Comparison of ENCODE assay signal across 11 mouse cellular contexts in genomic region chr6:38081727-38082341, GRCm38 (mm10). TPM values are rescaled to one million over a fixed set of nuclear protein-coding genes. Genes with fewer than 3 reads are reported as not detected.
DNase-seq lines count a peak whose midpoint lies in the region; ATAC-seq and TF ChIP-seq lines count a peak whose summit lies in the region.
"Had no signal": no experiment of that assay in that cellular context is flagged by ENCODE, and none has a peak within 500 bp of the region (broad histone marks: within the 10 kb centered on the region; RNA-seq: fewer than 3 reads in every experiment).

No protein-coding gene starts in this region.

- no peaks in the 10 kb centered on the region for H3K36me3 ChIP-seq in heart, postnatal 0 days (replicated peaks; ENCODE audit: control insufficient read depth, insufficient read depth, low read length)
- H3K36me3 ChIP-seq in liver, embryonic 15.5 days (replicated peaks), result no peaks in the 10 kb centered on the region
- no peaks in the 10 kb centered on the region for H3K36me3 ChIP-seq in neural tube, embryonic 15.5 days

- no peak overlapping the region for H3K4me3 ChIP-seq in heart, postnatal 0 days (ENCODE audit: low read depth, low read length)
- H3K4me3 ChIP-seq in liver, embryonic 15.5 days (replicated peaks), result no peak overlapping the region
- no peak overlapping the region for H3K4me3 ChIP-seq in neural tube, embryonic 15.5 days (replicated peaks)

- H3K4me2 ChIP-seq in heart, postnatal 0 days (ENCODE audit: low read depth, low read length), result no peak overlapping the region
- H3K4me2 ChIP-seq in liver, embryonic 15.5 days, result no peak overlapping the region
- no peak overlapping the region for H3K4me2 ChIP-seq in neural tube, embryonic 15.5 days

- peak; percentile 12 for DNase-seq in urinary bladder, postnatal 25 days (ENCODE audit: low spot score)
- no peak for DNase-seq in urinary bladder, adult 2 months (ENCODE audit: low spot score)
- DNase-seq in heart, postnatal 0 days (ENCODE audit: low spot score), result peak; percentile 47
- DNase-seq in frontal cortex, postnatal 36 days (ENCODE audit: low spot score in 2 of 2), result no peak
- DNase-seq in right cerebral cortex, postnatal 36 days (ENCODE audit: low spot score in 2 of 2), result no peak
- DNase-seq in left cerebral cortex, adult 8-10 months (ENCODE audit: low spot score in 2 of 2), result no peak

- ATAC-seq in heart, postnatal 0 days (ENCODE audit: insufficient read depth, low read depth), result peak; percentile 70
- peak; percentile 58 for ATAC-seq in liver, embryonic 15.5 days (ENCODE audit: insufficient read depth)
- no peak for ATAC-seq in neural tube, embryonic 15.5 days (ENCODE audit: low FRiP score)

- no peak for TF ChIP-seq EP300 in heart, postnatal 0 days (IDR thresholded peaks at IDR 0.05; ENCODE audit: low read depth)

- no peaks in the 10 kb centered on the region for H3K27me3 ChIP-seq in heart, postnatal 0 days (ENCODE audit: control insufficient read depth, insufficient read depth, low read length)
- no peaks in the 10 kb centered on the region for H3K27me3 ChIP-seq in liver, embryonic 15.5 days
- H3K27me3 ChIP-seq in neural tube, embryonic 15.5 days (replicated peaks), result no peaks in the 10 kb centered on the region

- H3K4me1 ChIP-seq in heart, postnatal 0 days (ENCODE audit: control insufficient read depth, insufficient read depth), result peaks cover 15% of the 10 kb centered on the region; the same call in 1 of the 2 replicates
- no peaks in the 10 kb centered on the region for H3K4me1 ChIP-seq in liver, embryonic 15.5 days (replicated peaks)
- no peaks in the 10 kb centered on the region for H3K4me1 ChIP-seq in neural tube, embryonic 15.5 days

- no peaks in the 10 kb centered on the region for H3K9me3 ChIP-seq in heart, postnatal 0 days (replicated peaks; ENCODE audit: control insufficient read depth, low read length)
- no peaks in the 10 kb centered on the region for H3K9me3 ChIP-seq in liver, embryonic 15.5 days (replicated peaks)
- H3K9me3 ChIP-seq in neural tube, embryonic 15.5 days (replicated peaks), result no peaks in the 10 kb centered on the region

- WGBS in heart, postnatal 0 days, result 44% methylated on average over 11 of the region's 11 CpGs
- WGBS in liver, embryonic 15.5 days (ENCODE audit: insufficient replicate concordance), result 57% methylated on average over 11 of the region's 11 CpGs
- WGBS in neural tube, embryonic 15.5 days, result 65% methylated on average over 11 of the region's 11 CpGs

- no peak overlapping the region for H3K9ac ChIP-seq in heart, postnatal 0 days (replicated peaks; ENCODE audit: low read depth, low read length)
- H3K9ac ChIP-seq in liver, embryonic 15.5 days, result no peak overlapping the region
- no peak overlapping the region for H3K9ac ChIP-seq in neural tube, embryonic 15.5 days (replicated peaks)

- no peak overlapping the region for H3K27ac ChIP-seq in heart, postnatal 0 days (ENCODE audit: low read depth)
- H3K27ac ChIP-seq in liver, embryonic 15.5 days (replicated peaks), result no peak overlapping the region
- H3K27ac ChIP-seq in neural tube, embryonic 15.5 days (replicated peaks), result no peak overlapping the region
- H3K27ac ChIP-seq: macrophage had no signal

- no peak for TF ChIP-seq CTCF in heart, postnatal 0 days (IDR thresholded peaks at IDR 0.05; ENCODE audit: low read depth)

RNA-seq across cellular contexts. Expression of gene Tmem213, which starts 27.2 kb away (rescaled TPM):
- not detected in 2 replicates for polyA plus RNA-seq in urinary bladder, adult 2 months (2012; rRNA removed)
- total RNA-seq in heart, postnatal 0 days (2014; rRNA removed; ENCODE audit: low replicate concordance), result not detected in 2 replicates
- not detected in 2 replicates for polyA plus RNA-seq in heart, postnatal 0 days (2015; fragmentation: Nextera tagmentation; extraction: Ambion mirVana)
- polyA plus RNA-seq in liver, embryonic 15.5 days (2015; fragmentation: Nextera tagmentation; extraction: Ambion mirVana), result not detected in 2 replicates
- not detected in 2 replicates for polyA plus RNA-seq in neural tube, embryonic 15.5 days (2015; fragmentation: Nextera tagmentation; extraction: Ambion mirVana)
- total RNA-seq in left cerebral cortex, adult 8-10 months (2022), result not detected
- total RNA-seq: ES-E14; granulocyte monocyte progenitor cell, adult 5-6 weeks had no signal
- polyA plus RNA-seq: macrophage had no signal

RNA-seq across cellular contexts. Expression of gene Svopl, which starts 35.0 kb away (rescaled TPM):
- 1.8 and 2.2 TPM in 2 replicates for polyA plus RNA-seq in urinary bladder, adult 2 months (2012; rRNA removed)
- 4.2 TPM in 1 of 2 replicates, not detected in the other for total RNA-seq in heart, postnatal 0 days (2014; rRNA removed; ENCODE audit: low replicate concordance)
- 0.37 and 0.59 TPM in 2 replicates for polyA plus RNA-seq in heart, postnatal 0 days (2015; fragmentation: Nextera tagmentation; extraction: Ambion mirVana)
- polyA plus RNA-seq in liver, embryonic 15.5 days (2015; fragmentation: Nextera tagmentation; extraction: Ambion mirVana), result not detected in 2 replicates
- polyA plus RNA-seq in neural tube, embryonic 15.5 days (2015; fragmentation: Nextera tagmentation; extraction: Ambion mirVana), result 0.38 and 0.72 TPM in 2 replicates
- under 1 TPM in 1 of 4 experiments, not detected in 3; 0.28 TPM for total RNA-seq in left cerebral cortex, adult 8-10 months (2022)
- total RNA-seq: granulocyte monocyte progenitor cell, adult 5-6 weeks had no signal
- polyA plus RNA-seq: macrophage had no signal

RNA-seq across cellular contexts. Expression of gene Atp6v0a4, which starts 42.6 kb away (rescaled TPM):
- polyA plus RNA-seq in urinary bladder, adult 2 months (2012; rRNA removed), result 1.1 and 1.5 TPM in 2 replicates
- 0.04 TPM in 1 of 2 replicates, not detected in the other for total RNA-seq in heart, postnatal 0 days (2014; rRNA removed; ENCODE audit: low replicate concordance)
- polyA plus RNA-seq in heart, postnatal 0 days (2015; fragmentation: Nextera tagmentation; extraction: Ambion mirVana), result 0.04 and 0.12 TPM in 2 replicates
- 0.21 and 0.22 TPM in 2 replicates for polyA plus RNA-seq in liver, embryonic 15.5 days (2015; fragmentation: Nextera tagmentation; extraction: Ambion mirVana)
- 0.49 and 0.79 TPM in 2 replicates for polyA plus RNA-seq in neural tube, embryonic 15.5 days (2015; fragmentation: Nextera tagmentation; extraction: Ambion mirVana)
- 10 to 100 TPM in 2 of 4 experiments, 1 to 10 TPM in 2; 1.6 to 13.4 (median 6.3) TPM for total RNA-seq in left cerebral cortex, adult 8-10 months (2022)
- total RNA-seq: granulocyte monocyte progenitor cell, adult 5-6 weeks had no signal
- polyA plus RNA-seq: macrophage had no signal

Comparison
In these comparisons a context has a peak if more than half of its experiments do, and no peak if none do; other contexts are left out.
1. DNase-seq: peak in urinary bladder, postnatal 25 days (single experiment) and heart, postnatal 0 days (single experiment); none in urinary bladder, adult 2 months (single experiment), frontal cortex, postnatal 36 days (0 of 2), right cerebral cortex, postnatal 36 days (0 of 2) and left cerebral cortex, adult 8-10 months (0 of 2).